Mouse (Mus musculus) cerebellum, postnatal 36 days (tissue): ENCODE data around the gene Mrm3.
"Not testable (repeated sequence)": the region's sequence is repeated elsewhere in the genome, so short reads cannot be mapped to it uniquely, and the experiment has no call there.

Experiments
- DNase-seq, 2 experiments: peaks; one replicate each; pipeline ENCODE4 v3.0.0; 2021 to 2022; ENCODE audit warnings: mixed read lengths in 2 of 2

Mrm3 gene

GRCm38 (mm10) chr11:76242901-76243810 lies at the start of gene Mrm3, which contains the start of gene Glod4:
Gene Mrm3 (plus strand): TSS chr11:76243715.
Gene Glod4 (minus strand): TSS chr11:76243725.
- peak; percentile 91 to 92 for DNase-seq

GRCm38 (mm10) chr11:76196275-76196976 lies 47.1 kb upstream of the Mrm3 start:
- no peak for DNase-seq

- no peak for DNase-seq
These were observed 46.5 kb upstream of the Mrm3 start for GRCm38 (mm10) chr11:76196977-76197469.

GRCm38 (mm10) chr11:76201761-76202674 lies 41.5 kb upstream of the Mrm3 start:
- peak; percentile 87 to 93 for DNase-seq

- no peak for DNase-seq
These were observed 36.7 kb upstream of the Mrm3 start for GRCm38 (mm10) chr11:76206793-76207192.

- DNase-seq = no peak
These were observed 33.1 kb upstream of the Mrm3 start for GRCm38 (mm10) chr11:76210228-76210985.

- not testable (repeated sequence) for DNase-seq
These were observed 31.9 kb upstream of the Mrm3 start for GRCm38 (mm10) chr11:76211595-76211994.

- no peak for DNase-seq
These were observed 29.7 kb upstream of the Mrm3 start for GRCm38 (mm10) chr11:76213841-76214240.

GRCm38 (mm10) chr11:76215011-76215410 lies 28.5 kb upstream of the Mrm3 start:
- no peak for DNase-seq

- no peak for DNase-seq
These were observed 27.4 kb upstream of the Mrm3 start for GRCm38 (mm10) chr11:76216049-76216540.

- DNase-seq = peak in 1 of 2 experiments; percentile 40
These were observed 26.7 kb upstream of the Mrm3 start for GRCm38 (mm10) chr11:76216681-76217389.

- DNase-seq = peak; percentile 95 to 98
These were observed 26.1 kb upstream of the Mrm3 start, which contains the start of the genes Dbil5 and Gemin4 for GRCm38 (mm10) chr11:76217390-76217800. Gene Dbil5 (plus strand): TSS chr11:76217608. Gene Gemin4 (minus strand): TSS chr11:76217664.

- DNase-seq = no peak
These were observed 18.9 kb upstream of the Mrm3 start for GRCm38 (mm10) chr11:76224631-76225030.

- no peak for DNase-seq
These were observed 18.5 kb upstream of the Mrm3 start for GRCm38 (mm10) chr11:76225051-76225450.

- no peak for DNase-seq
These were observed 7.4 kb upstream of the Mrm3 start for GRCm38 (mm10) chr11:76236136-76236535.

GRCm38 (mm10) chr11:76239750-76240149 lies 3.8 kb upstream of the Mrm3 start:
- no peak for DNase-seq

- no peak for DNase-seq
These were observed 464 bp downstream of the Mrm3 start for GRCm38 (mm10) chr11:76243811-76244546.

GRCm38 (mm10) chr11:76246439-76246838 lies 2.9 kb downstream of the Mrm3 start:
- no peak for DNase-seq

- no peak for DNase-seq
These were observed 3.7 kb downstream of the Mrm3 start for GRCm38 (mm10) chr11:76247239-76247638.

GRCm38 (mm10) chr11:76252036-76252435 lies 8.5 kb downstream of the Mrm3 start:
- DNase-seq = peak; percentile 76 to 77
